Mouse (Mus musculus) CH12.LX (cell line): Measurements from ENCODE around the gene Rad23a. TPM values are rescaled to one million over a fixed set of nuclear protein-coding genes. Genes with fewer than 3 reads are reported as not detected.

Experiments
- DNase-seq: peaks from one replicate; pipeline ENCODE4 v3.0.0-alpha.2; 2013; ENCODE audit errors: extremely low read depth
- H3K27ac ChIP-seq: 2 replicates; pipeline ENCODE4 v1.5.1; 2012; ENCODE audit warnings: low read depth, mild to moderate bottlenecking, control low read depth, moderate library complexity; ENCODE audit not compliant: insufficient read depth
- H3K27me3 ChIP-seq: replicated peaks from 2 replicates; pipeline ENCODE3; 2012; ENCODE audit warnings: inconsistent platforms
- H3K36me3 ChIP-seq, 2 experiments: replicated peaks in 1 of 2; 2 replicates each; pipeline versions ENCODE3 to v1.6.1; 2012; ENCODE audit warnings: inconsistent platforms in 1 of 2, low read length in 1 of 2, mild to moderate bottlenecking in 1 of 2, mixed read lengths in 1 of 2, moderate library complexity in 1 of 2; ENCODE audit not compliant: control insufficient read depth in 1 of 2, insufficient read depth in 1 of 2
- H3K4me1 ChIP-seq, 2 experiments: 2 replicates each; pipeline ENCODE4 v1.6.1; 2012; ENCODE audit warnings: inconsistent platforms in 1 of 2, moderate library complexity in 1 of 2; ENCODE audit not compliant: insufficient read depth in 2 of 2, control insufficient read depth in 1 of 2
- H3K4me2 ChIP-seq: 2 replicates; pipeline ENCODE4 v1.6.1; 2012; ENCODE audit warnings: low read depth, mild to moderate bottlenecking, control low read depth; ENCODE audit not compliant: poor library complexity, insufficient read depth, severe bottlenecking
- H3K4me3 ChIP-seq, 3 experiments: fragments of 150-350 bp in 1 of 3; sonication (generic) in 1 of 3; replicated peaks in 1 of 3; 2 replicates each; pipeline versions ENCODE3 to v1.5.1; 2011 to 2012; ENCODE audit warnings: low read depth in 2 of 3, low read length in 2 of 3, mild to moderate bottlenecking in 2 of 3, moderate library complexity in 2 of 3, control low read depth in 1 of 3, improper control_type of control experiment in 1 of 3, inconsistent platforms in 1 of 3, mixed read lengths in 1 of 3; ENCODE audit not compliant: poor library complexity in 1 of 3
- H3K79me2 ChIP-seq: replicated peaks from 2 replicates; pipeline ENCODE4 v1.6.1; 2012; ENCODE audit warnings: mild to moderate bottlenecking, moderate library complexity; ENCODE audit not compliant: control insufficient read depth, poor library complexity, insufficient read depth, severe bottlenecking; ENCODE audit errors: extremely low read depth
- H3K9ac ChIP-seq: 2 replicates; pipeline ENCODE4 v1.6.1; 2012; ENCODE audit warnings: low read depth, mild to moderate bottlenecking, control low read depth, moderate library complexity; ENCODE audit not compliant: insufficient read depth
- H3K9me3 ChIP-seq: replicated peaks from 2 replicates; pipeline ENCODE3; 2012; ENCODE audit warnings: low read length, inconsistent platforms, mixed read lengths
- BHLHE40 ChIP-seq: IDR thresholded peaks from 2 replicates; pipeline ENCODE4 v1.6.1; 2011; ENCODE audit warnings: mild to moderate bottlenecking, low read depth, low read length, improper control_type of control experiment
- CHD1 ChIP-seq: IDR thresholded peaks from 2 replicates; pipeline ENCODE4 v1.6.1; 2012; ENCODE audit warnings: low read depth, low read length, improper control_type of control experiment, inconsistent platforms
- CHD2 ChIP-seq: IDR thresholded peaks from 2 replicates; pipeline ENCODE4 v1.6.1; 2011; ENCODE audit warnings: low read length, improper control_type of control experiment
- CTCF ChIP-seq, 2 experiments: IDR thresholded peaks in 1 of 2; conservative IDR thresholded peaks in 1 of 2; 2 replicates each; pipeline ENCODE4 v1.5.1; 2011 to 2012; ENCODE audit warnings: low read depth in 2 of 2, low read length in 2 of 2, improper control_type of control experiment in 1 of 2, inconsistent platforms in 1 of 2, mild to moderate bottlenecking in 1 of 2, moderate library complexity in 1 of 2
- E2F4 ChIP-seq: IDR thresholded peaks from 2 replicates; pipeline ENCODE4 v1.6.1; 2011; ENCODE audit warnings: low read depth, low read length, improper control_type of control experiment; ENCODE audit not compliant: insufficient replicate concordance
- ELF1 ChIP-seq: IDR thresholded peaks from 2 replicates; pipeline ENCODE4 v1.6.1; 2014; ENCODE audit warnings: low read depth, mild to moderate bottlenecking, inconsistent platforms, low read length, improper control_type of control experiment
- EP300 ChIP-seq: IDR thresholded peaks from 2 replicates; pipeline ENCODE4 v1.6.1; 2011; ENCODE audit warnings: low read length, improper control_type of control experiment
- ETS1 ChIP-seq: conservative IDR thresholded peaks from 2 replicates; pipeline ENCODE4 v1.6.1; 2012; ENCODE audit warnings: low read depth, mild to moderate bottlenecking, inconsistent platforms, low read length, improper control_type of control experiment, moderate library complexity
- GABPA ChIP-seq: IDR thresholded peaks from 2 replicates; pipeline ENCODE4 v1.6.1; 2012; ENCODE audit warnings: low read depth, low read length, improper control_type of control experiment, inconsistent platforms; ENCODE audit not compliant: insufficient replicate concordance
- HCFC1 ChIP-seq: IDR thresholded peaks from 2 replicates; pipeline ENCODE4 v1.6.1; 2012; ENCODE audit warnings: low read depth, mild to moderate bottlenecking, inconsistent platforms, low read length, improper control_type of control experiment
- IRF4 ChIP-seq: IDR thresholded peaks from 2 replicates; pipeline ENCODE4 v1.6.1; 2014; ENCODE audit warnings: low read depth, mild to moderate bottlenecking, inconsistent platforms, low read length, improper control_type of control experiment
- JUN ChIP-seq: IDR thresholded peaks from 2 replicates; pipeline ENCODE4 v1.6.1; 2011; ENCODE audit warnings: low read depth, mild to moderate bottlenecking, low read length, improper control_type of control experiment, moderate library complexity; ENCODE audit not compliant: insufficient read depth
- JUND ChIP-seq: conservative IDR thresholded peaks from 2 replicates; pipeline ENCODE4 v1.6.1; 2011; ENCODE audit warnings: low read depth, low read length, improper control_type of control experiment
- KAT2A ChIP-seq: IDR thresholded peaks from 2 replicates; pipeline ENCODE4 v1.6.1; 2012; ENCODE audit warnings: low read length, improper control_type of control experiment, inconsistent platforms; ENCODE audit not compliant: insufficient replicate concordance
- MAFK ChIP-seq: IDR thresholded peaks from 2 replicates; pipeline ENCODE4 v1.6.1; 2011; ENCODE audit warnings: low read length, improper control_type of control experiment; ENCODE audit not compliant: insufficient replicate concordance
- MAX ChIP-seq: IDR thresholded peaks from 2 replicates; pipeline ENCODE4 v1.6.1; 2011; ENCODE audit warnings: low read length, improper control_type of control experiment
- MAZ ChIP-seq: IDR thresholded peaks from 2 replicates; pipeline ENCODE4 v1.6.1; 2012; ENCODE audit warnings: low read depth, mild to moderate bottlenecking, inconsistent platforms, low read length, improper control_type of control experiment, moderate library complexity
- MEF2A ChIP-seq: IDR thresholded peaks from 2 replicates; pipeline ENCODE4 v1.6.1; 2014; ENCODE audit warnings: low read depth, mild to moderate bottlenecking, inconsistent platforms, low read length, improper control_type of control experiment, borderline replicate concordance
- MXI1 ChIP-seq: IDR thresholded peaks from 2 replicates; pipeline ENCODE4 v1.6.1; 2011; ENCODE audit warnings: mild to moderate bottlenecking, low read depth, low read length, improper control_type of control experiment
- MYC ChIP-seq: IDR thresholded peaks from 2 replicates; pipeline ENCODE4 v1.6.1; 2011; ENCODE audit warnings: low read depth, mild to moderate bottlenecking, improper control_type of control experiment, low read length
- NELFE ChIP-seq: IDR thresholded peaks from 2 replicates; pipeline ENCODE4 v1.6.1; 2011; ENCODE audit warnings: low read depth, low read length, improper control_type of control experiment
- NRF1 ChIP-seq: IDR thresholded peaks from 2 replicates; pipeline ENCODE4 v1.6.1; 2014; ENCODE audit warnings: low read depth, mild to moderate bottlenecking, inconsistent platforms, low read length, improper control_type of control experiment, moderate library complexity
- PAX5 ChIP-seq: IDR thresholded peaks from 2 replicates; pipeline ENCODE4 v1.6.1; 2012; ENCODE audit warnings: low read length, inconsistent platforms, mixed read lengths
- POLR2A ChIP-seq: IDR thresholded peaks from 2 replicates; pipeline ENCODE4 v1.6.1; 2011; ENCODE audit warnings: low read depth, mild to moderate bottlenecking, improper control_type of control experiment, low read length
- POLR2AphosphoS2 ChIP-seq: IDR thresholded peaks from 2 replicates; pipeline ENCODE4 v1.6.1; 2011; ENCODE audit warnings: low read depth, low read length, improper control_type of control experiment
- RAD21 ChIP-seq: IDR thresholded peaks from 2 replicates; pipeline ENCODE4 v1.6.1; 2011; ENCODE audit warnings: low read depth, mild to moderate bottlenecking, low read length, improper control_type of control experiment, moderate library complexity
- RCOR1 ChIP-seq: conservative IDR thresholded peaks from 2 replicates; pipeline ENCODE4 v1.6.1; 2012; ENCODE audit warnings: low read depth, mild to moderate bottlenecking, inconsistent platforms, low read length, improper control_type of control experiment
- SIN3A ChIP-seq: IDR thresholded peaks from 2 replicates; pipeline ENCODE4 v1.6.1; 2012; ENCODE audit warnings: low read length, improper control_type of control experiment, inconsistent platforms
- SMC3 ChIP-seq: IDR thresholded peaks from 2 replicates; pipeline ENCODE4 v1.6.1; 2011; ENCODE audit warnings: low read depth, low read length, improper control_type of control experiment
- TBP ChIP-seq: conservative IDR thresholded peaks from 2 replicates; pipeline ENCODE4 v1.6.1; 2011; ENCODE audit warnings: low read depth, low read length, improper control_type of control experiment
- TCF12 ChIP-seq: IDR thresholded peaks from 2 replicates; pipeline ENCODE4 v1.6.1; 2014; ENCODE audit warnings: low read depth, mild to moderate bottlenecking, inconsistent platforms, low read length, improper control_type of control experiment
- UBTF ChIP-seq: IDR thresholded peaks from 2 replicates; pipeline ENCODE4 v1.6.1; 2012; ENCODE audit warnings: low read depth, mild to moderate bottlenecking, inconsistent platforms, low read length, improper control_type of control experiment, moderate library complexity
- USF1 ChIP-seq: IDR thresholded peaks from 2 replicates; pipeline ENCODE4 v1.6.1; 2014; ENCODE audit warnings: low read depth, mild to moderate bottlenecking, inconsistent platforms, low read length, improper control_type of control experiment
- USF2 ChIP-seq: conservative IDR thresholded peaks from 2 replicates; pipeline ENCODE4 v1.6.1; 2011; ENCODE audit warnings: low read depth, low read length, improper control_type of control experiment
- ZC3H11A ChIP-seq: IDR thresholded peaks from 2 replicates; pipeline ENCODE4 v1.6.1; 2012; ENCODE audit warnings: low read depth, mild to moderate bottlenecking, inconsistent platforms, low read length, improper control_type of control experiment
- ZKSCAN1 ChIP-seq: IDR thresholded peaks from 2 replicates; pipeline ENCODE4 v1.6.1; 2012; ENCODE audit warnings: low read depth, inconsistent platforms, low read length, improper control_type of control experiment, borderline replicate concordance
- ZMIZ1 ChIP-seq: IDR thresholded peaks from 2 replicates; pipeline ENCODE4 v1.6.1; 2012; ENCODE audit warnings: low read depth, mild to moderate bottlenecking, inconsistent platforms, low read length, improper control_type of control experiment
- ZNF384 ChIP-seq: IDR thresholded peaks from 2 replicates; pipeline ENCODE4 v1.6.1; 2012; ENCODE audit warnings: low read depth, low read length, improper control_type of control experiment, inconsistent platforms
- dilution Hi-C: fragments of 300-500 bp; cut with MboI; formaldehyde crosslinking; loops from 2 replicates; pipeline ENCODE4 v1.14.3; 2020; ENCODE audit warnings: low sequenced_read_pairs; ENCODE audit not compliant: extremely low pct_unique_long_range_greater_than_20kb, extremely low pct_ligation_motif_present
- in situ Hi-C: fragments of 300-500 bp; cut with MboI; formaldehyde crosslinking; loops from 3 replicates; pipeline ENCODE4 v1.14.3; 2019; ENCODE audit warnings: low sequenced_read_pairs, low pct_ligation_motif_present, low pct_unique_long_range_greater_than_20kb, mixed read lengths
- polyA plus RNA-seq: library from polyadenylated mRNA; unstranded; fragments of >175 nt; gene quantifications from 2 replicates; pipeline ENCODE4 v1.2.1, GENCODE M21; 2012; ENCODE audit warnings: low read depth; ENCODE audit not compliant: insufficient read length
- total RNA-seq, 2 experiments: library from RNA; depleted of rRNA; stranded (reverse); fragments of 300-350 nt in 1 of 2; fragments of >200 nt in 1 of 2; gene quantifications; 2 replicates each; pipeline ENCODE4 v1.2.3; 2012 to 2014

Gene Rad23a
- total and polyA plus RNA-seq, 3 experiments, result 66.5 to 135 (median 115) TPM

- peak within 1 kb of the TSS; percentile 88 for H3K4me2 ChIP-seq
- H3K9me3 ChIP-seq, result no peaks in the 10 kb centered on the region
- peak; percentile 94 for DNase-seq
- in situ Hi-C loops (no loop called here), dilution Hi-C loops (no loop called here)
- H3K4me1 ChIP-seq, result peaks cover 9 to 17% of the 10 kb centered on the region in 2 experiments
- peak within 1 kb of the TSS; percentile 91 to 99 (median 95) for H3K4me3 ChIP-seq
- H3K27me3 ChIP-seq, result no peaks in the 10 kb centered on the region
- H3K36me3 ChIP-seq, result peaks cover 23 to 35% of the 10 kb centered on the region in 2 experiments
- H3K27ac ChIP-seq, result peak within 1 kb of the TSS; percentile 46; the same call in 1 of the 2 replicates
- TF ChIP-seq MAX (peak; percentile 84), RAD21 (no peak), IRF4 (peak; percentile 59; the same call in 1 of the 2 replicates), UBTF (no peak), ZC3H11A (no peak), HCFC1 (peak; percentile 98), CHD1 (no peak), JUND (no peak), ZMIZ1 (peak; percentile 92), MEF2A (peak; percentile 35; the same call in 1 of the 2 replicates), NRF1 (peak; percentile 91), JUN (no peak), POLR2A (peak; percentile 98), TCF12 (peak; percentile 90), MAZ (no peak), CTCF (conservative IDR thresholded peaks at IDR 0.05 in 1 of 2, IDR thresholded peaks at IDR 0.05 in 1 of 2; ENCODE audit: low read depth in 2 of 2, low read length in 2 of 2) (no peak), MXI1 (peak; percentile 93), ETS1 (no peak), NELFE (peak; percentile 96), GABPA (peak; percentile 51; the same call in 1 of the 2 replicates), SIN3A (peak; percentile 66), USF1 (no peak), CHD2 (peak; percentile 16; the same call in 1 of the 2 replicates), RCOR1 (peak; percentile 99), TBP (peak; percentile 84), POLR2AphosphoS2 (peak; percentile 75; the same call in 1 of the 2 replicates), PAX5 (no peak), ZNF384 (no peak), E2F4 (no peak), ZKSCAN1 (no peak), MYC (peak; percentile 91), BHLHE40 (peak; percentile 66), EP300 (no peak), MAFK (no peak), USF2 (no peak; the same call in 1 of the 2 replicates), ELF1 (peak; percentile 90), KAT2A (peak; percentile 97), SMC3 (no peak)
- peaks cover 33% of the 10 kb centered on the region for H3K79me2 ChIP-seq
- H3K9ac ChIP-seq, result peak within 1 kb of the TSS; percentile 82
Observed at GRCm38 (mm10) chr8:84856864-84857441, 16.5 kb upstream of the Rad23a start, which contains the start of gene Farsa. TSS of gene Farsa (plus strand) at chr8:84856989.
